In the genomic region with DNA sequence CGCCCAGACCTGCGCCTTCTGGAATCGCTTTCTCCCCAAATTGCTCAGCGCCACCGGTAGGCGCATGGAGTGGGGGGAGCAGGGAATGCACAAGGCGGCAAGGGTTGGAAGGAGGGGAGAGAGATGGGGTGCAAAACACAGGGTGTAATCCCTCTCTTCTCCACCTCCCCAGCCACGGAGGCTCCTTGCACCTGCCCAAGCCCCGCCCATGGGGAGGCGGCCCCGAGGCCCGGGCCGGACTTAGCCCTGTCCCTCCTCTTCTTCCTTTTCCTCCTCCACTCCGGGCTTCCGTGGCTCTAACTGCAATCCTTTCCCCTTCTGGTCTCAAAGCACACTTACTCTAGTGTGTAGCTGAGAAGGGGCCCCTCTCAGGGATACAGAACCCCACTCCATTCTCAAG, we compare ENCODE assay signal across 1 mouse cellular context.
TF ChIP-seq lines count a peak whose summit lies in the region.

No protein-coding gene starts in this region.

TF ChIP-seq in myocyte, 11 proteins besides CTCF, POLR2A, EP300 and RAD21 (continued from another document):
- no peak for TF ChIP-seq USF1 (IDR thresholded peaks at IDR 0.05; ENCODE audit: low read depth)
- TF ChIP-seq MYOD1 (IDR thresholded peaks at IDR 0.05; ENCODE audit: control insufficient read depth in 1 of 3, insufficient read length in 2 of 3, low read depth in 2 of 3), result peak in 1 of 3 experiments; percentile 56
- no peak for TF ChIP-seq MAX (IDR thresholded peaks at IDR 0.05; ENCODE audit: low read depth)
- TF ChIP-seq POLR2AphosphoS2 (IDR thresholded peaks at IDR 0.05; ENCODE audit: insufficient read length, low read depth), result peak; percentile 56
